Mouse (Mus musculus): ENCODE measurements at regions not wholly inside any gene's neighbourhood (a gene's known extent, or its start where the extent isn't known, plus 50 kb on each side); places are given as distances from the start of the nearest gene placed in this dataset.

DNA sequence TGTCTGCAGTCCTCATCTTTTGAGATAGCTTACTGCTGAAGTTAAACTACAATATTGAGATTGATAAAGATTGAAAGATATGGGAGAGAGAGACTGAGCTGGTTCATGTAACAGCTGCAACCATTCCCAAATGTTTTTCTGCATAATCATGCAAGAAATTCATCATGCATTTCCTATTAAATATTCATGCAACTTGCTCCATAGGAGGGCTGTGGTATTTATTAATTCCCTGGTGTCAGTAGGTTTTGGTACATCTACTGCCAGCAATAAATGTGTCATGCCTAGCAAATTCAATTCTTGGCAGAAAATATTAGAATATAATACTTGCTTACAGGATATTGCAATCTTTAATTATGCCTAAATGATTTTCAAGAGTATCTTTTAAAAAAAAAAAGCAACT lies 125.5 kb upstream of the Rbms1 start:
- no peak overlapping the region for H3K4me3 ChIP-seq (ENCODE audit: insufficient read depth, low read length)
- TF ChIP-seq POLR2A (IDR thresholded peaks at IDR 0.05; ENCODE audit: low read depth, low read length) = no peak
- TF ChIP-seq CTCF (IDR thresholded peaks at IDR 0.05; ENCODE audit: borderline replicate concordance, insufficient read depth, low read length) = no peak
- H3K27ac ChIP-seq (ENCODE audit: insufficient read depth, low read length) = peak overlapping the region; percentile 76
- peaks cover 5% of the 10 kb centered on the region; the same call in 1 of the 2 replicates for H3K4me1 ChIP-seq (ENCODE audit: control insufficient read depth, insufficient read depth, low read length)

DNA sequence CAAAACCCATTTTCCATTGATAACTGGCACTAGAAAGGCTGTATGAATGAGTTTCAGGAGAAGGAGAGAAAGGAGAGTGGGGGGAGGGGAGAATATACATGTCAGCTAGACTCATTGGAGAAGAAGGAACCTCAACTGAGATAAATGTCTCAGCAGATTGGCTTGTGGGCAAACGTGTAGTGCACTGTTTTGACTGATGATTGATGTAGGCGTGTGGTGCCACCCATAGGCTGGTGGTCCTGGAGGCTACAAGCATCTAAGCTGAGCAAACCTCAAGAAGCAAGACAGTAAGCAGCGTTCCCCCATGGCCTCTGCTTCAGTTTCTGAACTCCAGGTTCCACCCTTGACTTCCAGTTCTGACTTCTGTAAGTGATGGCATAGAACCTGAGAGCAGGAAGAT lies 121.8 kb upstream of the Rbms1 start:
- TF ChIP-seq CTCF (IDR thresholded peaks at IDR 0.05; ENCODE audit: borderline replicate concordance, insufficient read depth, low read length) (no peak), POLR2A (IDR thresholded peaks at IDR 0.05; ENCODE audit: low read depth, low read length) (no peak)
- Histone ChIP-seq H3K4me3 (ENCODE audit: insufficient read depth, low read length) (no peak overlapping the region), H3K27ac (ENCODE audit: insufficient read depth, low read length) (no peak overlapping the region), H3K4me1 (ENCODE audit: control insufficient read depth, insufficient read depth, low read length) (peaks cover 5% of the 10 kb centered on the region; the same call in 1 of the 2 replicates)

DNA sequence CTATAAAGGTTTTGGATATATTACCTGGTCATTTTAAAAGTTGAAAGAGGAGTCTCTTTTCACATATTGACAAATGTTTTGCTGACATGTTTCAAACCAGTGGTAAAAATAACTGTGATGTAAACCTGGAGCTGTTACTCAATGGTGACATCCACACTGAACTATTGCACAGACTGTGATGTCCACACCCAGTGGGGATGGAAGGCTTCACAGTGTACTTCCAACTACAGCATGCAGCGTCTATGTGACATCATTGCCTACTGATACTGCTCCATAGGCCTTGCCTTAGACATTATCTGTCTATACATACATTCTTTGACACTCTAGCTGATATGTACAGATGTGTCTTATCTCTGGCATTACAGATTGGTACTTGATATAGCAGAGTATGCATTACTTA lies 120.1 kb upstream of the Rbms1 start:
- Histone ChIP-seq H3K4me3 (ENCODE audit: insufficient read depth, low read length) (no peak overlapping the region), H3K4me1 (ENCODE audit: control insufficient read depth, insufficient read depth, low read length) (no peaks in the 10 kb centered on the region), H3K27ac (ENCODE audit: insufficient read depth, low read length) (no peak overlapping the region)
- TF ChIP-seq POLR2A (IDR thresholded peaks at IDR 0.05; ENCODE audit: low read depth, low read length) (no peak), CTCF (IDR thresholded peaks at IDR 0.05; ENCODE audit: borderline replicate concordance, insufficient read depth, low read length) (no peak)

DNA sequence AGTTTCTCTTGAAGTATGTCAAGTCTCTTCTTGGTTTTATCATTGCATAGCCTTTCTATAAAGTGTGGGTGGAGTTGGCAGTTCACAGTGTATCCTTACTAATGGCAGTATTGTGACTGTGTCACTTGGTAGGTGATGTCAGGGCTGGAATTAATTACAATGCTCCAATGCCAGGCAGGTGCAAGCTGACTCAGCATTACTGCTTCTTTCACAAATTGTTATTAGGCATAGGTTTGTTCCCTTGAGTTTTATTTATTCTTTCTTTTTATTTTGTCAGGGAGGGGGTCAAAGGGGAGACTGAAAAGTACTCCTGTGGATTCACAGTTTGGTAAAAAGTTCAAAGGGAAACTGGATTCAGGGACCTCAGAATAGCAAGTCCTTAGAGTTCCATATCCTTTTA lies 119.6 kb upstream of the Rbms1 start:
- no peaks in the 10 kb centered on the region for H3K4me1 ChIP-seq (ENCODE audit: control insufficient read depth, insufficient read depth, low read length)
- H3K4me3 ChIP-seq (ENCODE audit: insufficient read depth, low read length) = no peak overlapping the region
- TF ChIP-seq CTCF (IDR thresholded peaks at IDR 0.05; ENCODE audit: borderline replicate concordance, insufficient read depth, low read length) = no peak
- TF ChIP-seq POLR2A (IDR thresholded peaks at IDR 0.05; ENCODE audit: low read depth, low read length) = no peak
- H3K27ac ChIP-seq (ENCODE audit: insufficient read depth, low read length) = no peak overlapping the region

GRCm38 (mm10) chr2:61080006-61080405 lies 117.0 kb upstream of the Rbms1 start:
- TF ChIP-seq POLR2A (IDR thresholded peaks at IDR 0.05; ENCODE audit: low read depth, low read length) = no peak
- no peak for TF ChIP-seq CTCF (IDR thresholded peaks at IDR 0.05; ENCODE audit: borderline replicate concordance, insufficient read depth, low read length)
- H3K27ac ChIP-seq (ENCODE audit: insufficient read depth, low read length) = no peak overlapping the region
- H3K4me1 ChIP-seq (ENCODE audit: control insufficient read depth, insufficient read depth, low read length) = no peaks in the 10 kb centered on the region
- H3K4me3 ChIP-seq (ENCODE audit: insufficient read depth, low read length) = no peak overlapping the region

DNA sequence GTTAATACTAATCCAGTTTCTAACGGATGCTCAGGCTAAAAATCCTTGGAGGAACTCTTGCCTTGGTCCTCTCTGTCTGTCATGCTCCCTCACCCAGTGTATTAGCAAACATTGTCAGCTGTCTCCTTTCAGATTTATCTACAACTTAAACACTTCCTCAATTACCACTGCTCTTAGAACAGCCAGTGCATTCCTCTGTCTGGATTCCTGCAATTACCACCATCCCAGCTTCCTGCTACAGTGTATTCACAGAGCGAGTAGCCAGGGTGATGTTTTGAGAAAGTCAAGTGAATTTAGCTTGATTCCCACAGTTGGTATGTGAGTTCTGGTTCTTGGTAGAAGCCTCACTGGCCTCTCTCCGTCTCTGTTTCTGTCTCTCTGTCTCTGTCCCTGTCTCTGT lies 108.0 kb upstream of the Rbms1 start:
- TF ChIP-seq CTCF (IDR thresholded peaks at IDR 0.05; ENCODE audit: borderline replicate concordance, insufficient read depth, low read length) (no peak), POLR2A (IDR thresholded peaks at IDR 0.05; ENCODE audit: low read depth, low read length) (no peak)
- Histone ChIP-seq H3K4me1 (ENCODE audit: control insufficient read depth, insufficient read depth, low read length) (peaks cover 2% of the 10 kb centered on the region; the same call in 1 of the 2 replicates), H3K4me3 (ENCODE audit: insufficient read depth, low read length) (no peak overlapping the region), H3K27ac (ENCODE audit: insufficient read depth, low read length) (peak overlapping the region; percentile 71; the same call in 1 of the 2 replicates)

- TF ChIP-seq POLR2A (IDR thresholded peaks at IDR 0.05; ENCODE audit: low read depth, low read length) = no peak
- TF ChIP-seq CTCF (IDR thresholded peaks at IDR 0.05; ENCODE audit: borderline replicate concordance, insufficient read depth, low read length) = no peak
- H3K27ac ChIP-seq (ENCODE audit: insufficient read depth, low read length) = peak overlapping the region; percentile 40; the same call in 1 of the 2 replicates
- peaks cover 2% of the 10 kb centered on the region; the same call in 1 of the 2 replicates for H3K4me1 ChIP-seq (ENCODE audit: control insufficient read depth, insufficient read depth, low read length)
- no peak overlapping the region for H3K4me3 ChIP-seq (ENCODE audit: insufficient read depth, low read length)
These were observed 104.9 kb upstream of the Rbms1 start for GRCm38 (mm10) chr2:61067877-61068276.

- no peak for TF ChIP-seq CTCF (IDR thresholded peaks at IDR 0.05; ENCODE audit: borderline replicate concordance, insufficient read depth, low read length)
- no peak for TF ChIP-seq POLR2A (IDR thresholded peaks at IDR 0.05; ENCODE audit: low read depth, low read length)
- peaks cover 9% of the 10 kb centered on the region for H3K4me1 ChIP-seq (ENCODE audit: control insufficient read depth, insufficient read depth, low read length)
- H3K4me3 ChIP-seq (ENCODE audit: insufficient read depth, low read length) = no peak overlapping the region
- H3K27ac ChIP-seq (ENCODE audit: insufficient read depth, low read length) = no peak overlapping the region
These were observed 99.1 kb upstream of the Rbms1 start for GRCm38 (mm10) chr2:61062125-61062524.

DNA sequence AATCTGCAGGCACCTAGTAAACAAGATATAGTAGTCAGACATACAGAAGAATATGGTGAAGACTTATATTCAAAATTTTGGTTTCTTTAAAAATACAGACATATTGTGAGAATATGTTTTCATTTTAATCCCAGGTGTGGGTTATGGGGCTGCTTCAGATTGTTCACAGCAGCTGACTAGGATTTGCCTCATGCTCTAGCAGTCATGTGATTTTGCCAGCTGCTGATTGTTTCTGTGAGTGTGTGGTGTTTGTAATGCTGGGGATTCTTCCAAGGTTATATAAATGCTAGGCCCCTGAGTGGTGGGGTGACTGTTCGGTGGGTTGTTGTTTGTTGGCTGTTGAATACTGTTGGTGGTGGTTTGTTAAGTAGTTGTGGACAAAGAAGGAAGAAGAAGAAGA lies 97.9 kb upstream of the Rbms1 start:
- Histone ChIP-seq H3K27ac (ENCODE audit: insufficient read depth, low read length) (no peak overlapping the region), H3K4me3 (ENCODE audit: insufficient read depth, low read length) (no peak overlapping the region), H3K4me1 (ENCODE audit: control insufficient read depth, insufficient read depth, low read length) (peaks cover 9% of the 10 kb centered on the region)
- TF ChIP-seq POLR2A (IDR thresholded peaks at IDR 0.05; ENCODE audit: low read depth, low read length) (no peak), CTCF (IDR thresholded peaks at IDR 0.05; ENCODE audit: borderline replicate concordance, insufficient read depth, low read length) (no peak)

GRCm38 (mm10) chr2:61058545-61059235 lies 95.7 kb upstream of the Rbms1 start:
- Histone ChIP-seq H3K4me3 (ENCODE audit: insufficient read depth, low read length) (no peak overlapping the region), H3K27ac (ENCODE audit: insufficient read depth, low read length) (peak overlapping the region; percentile 82), H3K4me1 (ENCODE audit: control insufficient read depth, insufficient read depth, low read length) (peaks cover 9% of the 10 kb centered on the region)
- TF ChIP-seq CTCF (IDR thresholded peaks at IDR 0.05; ENCODE audit: borderline replicate concordance, insufficient read depth, low read length) = no peak
- TF ChIP-seq POLR2A (IDR thresholded peaks at IDR 0.05; ENCODE audit: low read depth, low read length) = no peak

Measured in embryonic fibroblast, embryonic 13.5 days (primary cell).